Mouse (Mus musculus) brown adipose tissue, adult 24 weeks (tissue): Measurements from ENCODE around the gene Zfp553. TPM values are rescaled to one million over a fixed set of nuclear protein-coding genes. Genes with fewer than 3 reads are reported as not detected.
A peak's percentile ranks its signal among the peaks of the same experiment; 100 is the strongest.

Experiments used
- H3K27ac ChIP-seq: fragments of 200-500 bp; replicated peaks from 2 replicates; pipeline ENCODE4 v1.5.1; 2012; ENCODE audit warnings: low read depth, mild to moderate bottlenecking, low read length
- H3K4me1 ChIP-seq: fragments of 200-500 bp; 2 replicates; pipeline ENCODE4 v1.6.1; 2012; ENCODE audit warnings: low read length, mixed read lengths; ENCODE audit not compliant: control insufficient read depth, insufficient read depth, insufficient read length
- H3K4me3 ChIP-seq: fragments of 200-500 bp; 2 replicates; pipeline ENCODE4 v1.5.1; 2012; ENCODE audit warnings: low read depth, mild to moderate bottlenecking, low read length, moderate library complexity; ENCODE audit not compliant: insufficient read depth
- polyA plus RNA-seq: library from polyadenylated mRNA; stranded (reverse); fragments of >200 nt; gene quantifications from 2 replicates; pipeline ENCODE4 v1.2.4, GENCODE M21; 2012; ENCODE audit not compliant: missing spikeins, insufficient read depth, insufficient read length

Zfp553 gene
- polyA plus RNA-seq, 1 experiment = 3.4 TPM

- peak overlapping the region; percentile 58 for H3K27ac ChIP-seq
- H3K4me1 ChIP-seq = no peaks in the 10 kb centered on the region
- H3K4me3 ChIP-seq = peak overlapping the region; percentile 93
These were observed 25.2 kb upstream of the Zfp553 start for GRCm38 (mm10) chr7:127207374-127208294.

- peak within 1 kb of the TSS; percentile 93 for H3K4me3 ChIP-seq
- H3K4me1 ChIP-seq = no peaks in the 10 kb centered on the region
- H3K27ac ChIP-seq = peak within 1 kb of the TSS; percentile 58
These were observed 24.6 kb upstream of the Zfp553 start, which contains the start of gene Tbc1d10b for GRCm38 (mm10) chr7:127208295-127208552. TSS of gene Tbc1d10b (minus strand) at chr7:127208468.

- H3K4me1 ChIP-seq = no peaks in the 10 kb centered on the region
- peak within 1 kb of the TSS; percentile 93 for H3K4me3 ChIP-seq
- H3K27ac ChIP-seq = peak within 1 kb of the TSS; percentile 58
These were observed 24.1 kb upstream of the Zfp553 start, which contains the start of gene Mylpf for GRCm38 (mm10) chr7:127208553-127209438. TSS of gene Mylpf (plus strand) at chr7:127208890.

GRCm38 (mm10) chr7:127209851-127210250 lies 23.0 kb upstream of the Zfp553 start:
- Histone ChIP-seq H3K4me1 (no peaks in the 10 kb centered on the region), H3K4me3 (no peak overlapping the region), H3K27ac (no peak overlapping the region)

GRCm38 (mm10) chr7:127210266-127210665 lies 22.6 kb upstream of the Zfp553 start:
- no peak overlapping the region for H3K4me3 ChIP-seq
- H3K27ac ChIP-seq = no peak overlapping the region

GRCm38 (mm10) chr7:127211014-127211745 lies 21.7 kb upstream of the Zfp553 start:
- Histone ChIP-seq H3K27ac (no peak overlapping the region), H3K4me3 (no peak overlapping the region), H3K4me1 (no peaks in the 10 kb centered on the region)

More at GRCm38 (mm10) chr7:127210266-127210665, 22.6 kb upstream of the Zfp553 start:
- no peaks in the 10 kb centered on the region for H3K4me1 ChIP-seq

- no peaks in the 10 kb centered on the region for H3K4me1 ChIP-seq
- no peak overlapping the region; the same call in 1 of the 2 replicates for H3K4me3 ChIP-seq
- H3K27ac ChIP-seq = no peak overlapping the region
These were observed 20.2 kb upstream of the Zfp553 start for GRCm38 (mm10) chr7:127212432-127213250.

- Histone ChIP-seq H3K27ac (no peak overlapping the region), H3K4me1 (no peaks in the 10 kb centered on the region), H3K4me3 (no peak overlapping the region)
These were observed 19.4 kb upstream of the Zfp553 start for GRCm38 (mm10) chr7:127213485-127213884.

- Histone ChIP-seq H3K4me3 (no peak overlapping the region), H3K4me1 (no peaks in the 10 kb centered on the region), H3K27ac (no peak overlapping the region)
These were observed 18.9 kb upstream of the Zfp553 start for GRCm38 (mm10) chr7:127213930-127214329.

- H3K4me3 ChIP-seq = peak overlapping the region; percentile 55
- peak overlapping the region; percentile 16; the same call in 1 of the 2 replicates for H3K27ac ChIP-seq
- H3K4me1 ChIP-seq = no peaks in the 10 kb centered on the region
These were observed 18.3 kb upstream of the Zfp553 start for GRCm38 (mm10) chr7:127214521-127214920.

GRCm38 (mm10) chr7:127214981-127215871 lies 17.6 kb upstream of the Zfp553 start:
- Histone ChIP-seq H3K4me1 (no peaks in the 10 kb centered on the region), H3K27ac (peak overlapping the region; percentile 16; the same call in 1 of the 2 replicates), H3K4me3 (peak overlapping the region; percentile 55)

- no peak overlapping the region for H3K27ac ChIP-seq
These were observed 16.6 kb upstream of the Zfp553 start for GRCm38 (mm10) chr7:127216307-127216706.

GRCm38 (mm10) chr7:127217475-127217874 lies 15.4 kb upstream of the Zfp553 start:
- Histone ChIP-seq H3K4me3 (no peak overlapping the region), H3K4me1 (no peaks in the 10 kb centered on the region)

More at GRCm38 (mm10) chr7:127216307-127216706, 16.6 kb upstream of the Zfp553 start:
- Histone ChIP-seq H3K4me1 (no peaks in the 10 kb centered on the region), H3K4me3 (no peak overlapping the region)

More at GRCm38 (mm10) chr7:127217475-127217874, 15.4 kb upstream of the Zfp553 start:
- H3K27ac ChIP-seq = no peak overlapping the region
